Mouse (Mus musculus) midbrain, embryonic 12.5 days (tissue): ENCODE measurements around the gene Nfe2l1. TPM values are rescaled to one million over a fixed set of nuclear protein-coding genes. Genes with fewer than 3 reads are reported as not detected.
A peak's percentile ranks its signal among the peaks of the same experiment; 100 is the strongest.

Experiments used
- ATAC-seq: fragments of 200-750 bp; cut with Nextera tagmentation; 2 replicates; pipeline ENCODE4 v1.8.0; 2017; ENCODE audit warnings: low read depth, moderate TSS enrichment, moderate library complexity; ENCODE audit not compliant: low FRiP score
- H3K27ac ChIP-seq: fragments of 300-500 bp; sonication (generic); replicated peaks from 2 replicates; pipeline ENCODE4 v1.5.1; 2016; ENCODE audit warnings: mild to moderate bottlenecking
- H3K27me3 ChIP-seq: fragments of 300-500 bp; sonication (generic); 2 replicates; pipeline ENCODE4 v1.6.1; 2016; ENCODE audit warnings: mild to moderate bottlenecking
- H3K36me3 ChIP-seq: fragments of 300-500 bp; sonication (generic); 2 replicates; pipeline ENCODE4 v1.6.1; 2016
- H3K4me1 ChIP-seq: fragments of 300-500 bp; sonication (generic); 2 replicates; pipeline ENCODE4 v1.6.1; 2016
- H3K4me2 ChIP-seq: fragments of 300-500 bp; sonication (generic); replicated peaks from 2 replicates; pipeline ENCODE4 v1.6.1; 2016; ENCODE audit warnings: mild to moderate bottlenecking, moderate library complexity
- H3K4me3 ChIP-seq: fragments of 300-500 bp; sonication (generic); 2 replicates; pipeline ENCODE4 v1.5.1; 2016; ENCODE audit warnings: mild to moderate bottlenecking
- H3K9ac ChIP-seq: fragments of 300-500 bp; sonication (generic); replicated peaks from 2 replicates; pipeline ENCODE4 v1.6.1; 2016; ENCODE audit warnings: mild to moderate bottlenecking, moderate library complexity
- H3K9me3 ChIP-seq: fragments of 300-500 bp; sonication (generic); 2 replicates; pipeline ENCODE4 v1.6.1; 2016; ENCODE audit warnings: mild to moderate bottlenecking
- WGBS: fragments of 180-500 bp; shearing (Covaris S2); methylation state at CpG from one replicate; pipeline ENCODE4 v1.1.7; 2016; 5-methylcytosine and 5-hydroxymethylcytosine counted together
- polyA plus RNA-seq: library from polyadenylated mRNA; unstranded; fragments of >200 nt; fragmentation: Nextera tagmentation; extraction: Ambion mirVana; gene quantifications from 2 replicates; pipeline ENCODE4 v1.2.1, GENCODE M21; 2016

Gene Nfe2l1
- polyA plus RNA-seq, 1 experiment from 2014 or later = 80.9 TPM

GRCm38 (mm10) chr11:96840290-96840689 lies 10.5 kb upstream of the Nfe2l1 start:
- Histone ChIP-seq H3K27ac (no peak overlapping the region), H3K4me3 (no peak overlapping the region), H3K4me1 (0 out of 2 replicates have a peak, but pooled peaks cover 6% of the 10 kb centered on the region), H3K36me3 (no peaks in the 10 kb centered on the region), H3K27me3 (no peaks in the 10 kb centered on the region), H3K9me3 (no peaks in the 10 kb centered on the region), H3K9ac (no peak overlapping the region), H3K4me2 (no peak overlapping the region)
- WGBS = 46% methylated on average over 8 of the region's 8 CpGs
- ATAC-seq = no peak

GRCm38 (mm10) chr11:96839877-96840276 lies 10.1 kb upstream of the Nfe2l1 start:
- H3K4me1 ChIP-seq = 0 out of 2 replicates have a peak, but pooled peaks cover 6% of the 10 kb centered on the region
- H3K4me2 ChIP-seq = no peak overlapping the region
- no peaks in the 10 kb centered on the region for H3K36me3 ChIP-seq
- no peaks in the 10 kb centered on the region for H3K9me3 ChIP-seq
- no peak overlapping the region for H3K4me3 ChIP-seq
- no peak overlapping the region for H3K27ac ChIP-seq
- WGBS = 80% methylated on average over 3 of the region's 3 CpGs
- no peaks in the 10 kb centered on the region for H3K27me3 ChIP-seq
- no peak for ATAC-seq
- no peak overlapping the region for H3K9ac ChIP-seq

- Histone ChIP-seq H3K27ac (no peak overlapping the region), H3K36me3 (no peaks in the 10 kb centered on the region), H3K9me3 (no peaks in the 10 kb centered on the region), H3K4me3 (no peak overlapping the region), H3K4me1 (0 out of 2 replicates have a peak, but pooled peaks cover 6% of the 10 kb centered on the region), H3K4me2 (no peak overlapping the region), H3K27me3 (no peaks in the 10 kb centered on the region), H3K9ac (no peak overlapping the region)
- 84% methylated on average over 7 of the region's 7 CpGs for WGBS
- no peak for ATAC-seq
These were observed 9.7 kb upstream of the Nfe2l1 start for GRCm38 (mm10) chr11:96839428-96839827.

- no peak overlapping the region for H3K9ac ChIP-seq
- H3K27ac ChIP-seq = no peak overlapping the region
- 0 out of 2 replicates have a peak, but pooled peaks cover 6% of the 10 kb centered on the region for H3K4me1 ChIP-seq
- no peak for ATAC-seq
- no peaks in the 10 kb centered on the region for H3K27me3 ChIP-seq
- no peak overlapping the region for H3K4me3 ChIP-seq
- H3K9me3 ChIP-seq = no peaks in the 10 kb centered on the region
- no peak overlapping the region for H3K4me2 ChIP-seq
- no peaks in the 10 kb centered on the region for H3K36me3 ChIP-seq
- WGBS = 72% methylated on average over 4 of the region's 4 CpGs
These were observed 8.6 kb upstream of the Nfe2l1 start for GRCm38 (mm10) chr11:96838341-96838740.

- Histone ChIP-seq H3K4me2 (no peak overlapping the region), H3K4me1 (0 out of 2 replicates have a peak, but pooled peaks cover 6% of the 10 kb centered on the region), H3K9me3 (no peaks in the 10 kb centered on the region), H3K9ac (no peak overlapping the region), H3K36me3 (no peaks in the 10 kb centered on the region), H3K27me3 (no peaks in the 10 kb centered on the region), H3K4me3 (no peak overlapping the region), H3K27ac (no peak overlapping the region)
- ATAC-seq = no peak
- 38% methylated on average over 9 of the region's 9 CpGs for WGBS
These were observed 7.5 kb upstream of the Nfe2l1 start for GRCm38 (mm10) chr11:96837298-96837697.

- WGBS = 93% methylated on average over 1 of the region's 1 CpGs
- Histone ChIP-seq H3K27ac (no peak overlapping the region), H3K36me3 (no peaks in the 10 kb centered on the region), H3K4me3 (no peak overlapping the region), H3K27me3 (no peaks in the 10 kb centered on the region), H3K4me1 (peaks cover 3% of the 10 kb centered on the region), H3K9ac (no peak overlapping the region), H3K9me3 (no peaks in the 10 kb centered on the region), H3K4me2 (no peak overlapping the region)
- ATAC-seq = no peak
These were observed 4.4 kb upstream of the Nfe2l1 start for GRCm38 (mm10) chr11:96834127-96834526.

GRCm38 (mm10) chr11:96832973-96833372 lies 3.2 kb upstream of the Nfe2l1 start:
- H3K4me2 ChIP-seq = no peak overlapping the region
- 0 out of 2 replicates have a peak, but pooled peaks cover 2% of the 10 kb centered on the region for H3K36me3 ChIP-seq
- no peaks in the 10 kb centered on the region for H3K9me3 ChIP-seq
- no peak overlapping the region for H3K4me3 ChIP-seq
- no peaks in the 10 kb centered on the region for H3K27me3 ChIP-seq
- H3K27ac ChIP-seq = no peak overlapping the region
- WGBS = 60% methylated on average over 2 of the region's 2 CpGs
- no peak overlapping the region for H3K9ac ChIP-seq
- peaks cover 14% of the 10 kb centered on the region for H3K4me1 ChIP-seq
- ATAC-seq = no peak

- Histone ChIP-seq H3K27me3 (no peaks in the 10 kb centered on the region), H3K27ac (no peak overlapping the region), H3K9me3 (no peaks in the 10 kb centered on the region), H3K36me3 (peaks cover 6% of the 10 kb centered on the region; the same call in 1 of the 2 replicates), H3K9ac (no peak overlapping the region), H3K4me3 (no peak overlapping the region), H3K4me1 (peaks cover 18% of the 10 kb centered on the region), H3K4me2 (no peak overlapping the region)
- no peak for ATAC-seq
- WGBS = 90% methylated on average over 3 of the region's 3 CpGs
These were observed 2.8 kb upstream of the Nfe2l1 start for GRCm38 (mm10) chr11:96832541-96832940.

GRCm38 (mm10) chr11:96831516-96831915 lies 1.7 kb upstream of the Nfe2l1 start:
- H3K9me3 ChIP-seq = no peaks in the 10 kb centered on the region
- H3K4me2 ChIP-seq = no peak overlapping the region
- 85% methylated on average over 4 of the region's 4 CpGs for WGBS
- H3K27me3 ChIP-seq = no peaks in the 10 kb centered on the region
- no peak overlapping the region for H3K27ac ChIP-seq
- no peak overlapping the region for H3K4me3 ChIP-seq
- no peak for ATAC-seq
- H3K4me1 ChIP-seq = peaks cover 28% of the 10 kb centered on the region
- H3K9ac ChIP-seq = no peak overlapping the region
- peaks cover 14% of the 10 kb centered on the region for H3K36me3 ChIP-seq

GRCm38 (mm10) chr11:96830539-96831216 lies 910 bp upstream of the Nfe2l1 start:
- no peaks in the 10 kb centered on the region for H3K9me3 ChIP-seq
- H3K27ac ChIP-seq = peak overlapping the region; percentile 94
- H3K4me1 ChIP-seq = peaks cover 37% of the 10 kb centered on the region
- 21% methylated on average over 13 of the region's 13 CpGs for WGBS
- peak overlapping the region; percentile 66 for H3K9ac ChIP-seq
- peaks cover 21% of the 10 kb centered on the region for H3K36me3 ChIP-seq
- peak overlapping the region; percentile 91 for H3K4me3 ChIP-seq
- peak overlapping the region; percentile 60 for H3K4me2 ChIP-seq
- no peak for ATAC-seq
- no peaks in the 10 kb centered on the region for H3K27me3 ChIP-seq

- H3K27me3 ChIP-seq = no peaks in the 10 kb centered on the region
- peak overlapping the region; percentile 96 for H3K27ac ChIP-seq
- ATAC-seq = peak; percentile 44
- WGBS = 1% methylated on average over 33 of the region's 33 CpGs
- peaks cover 28% of the 10 kb centered on the region for H3K36me3 ChIP-seq
- peaks cover 49% of the 10 kb centered on the region for H3K4me1 ChIP-seq
- H3K4me2 ChIP-seq = peak overlapping the region; percentile 88
- peak overlapping the region; percentile 82 for H3K9ac ChIP-seq
- H3K9me3 ChIP-seq = no peaks in the 10 kb centered on the region
- H3K4me3 ChIP-seq = peak overlapping the region; percentile 91
These were observed 360 bp downstream of the Nfe2l1 start for GRCm38 (mm10) chr11:96829403-96829812.

- ATAC-seq = no peak
- Histone ChIP-seq H3K9me3 (no peaks in the 10 kb centered on the region), H3K4me2 (peak overlapping the region; percentile 88), H3K27ac (peak overlapping the region; percentile 96), H3K27me3 (no peaks in the 10 kb centered on the region), H3K9ac (peak overlapping the region; percentile 82), H3K4me3 (peak overlapping the region; percentile 91), H3K4me1 (peaks cover 53% of the 10 kb centered on the region), H3K36me3 (peaks cover 28% of the 10 kb centered on the region)
- 18% methylated on average over 10 of the region's 10 CpGs for WGBS
These were observed 887 bp downstream of the Nfe2l1 start for GRCm38 (mm10) chr11:96828881-96829280.
